Mouse (Mus musculus) heart, embryonic 14.5 days (tissue): ENCODE results near the gene Hmx1. TPM values are rescaled to one million over a fixed set of nuclear protein-coding genes. Genes with fewer than 3 reads are reported as not detected.

Experiments
- ATAC-seq: fragments of 200-750 bp; cut with Nextera tagmentation; 2 replicates; pipeline ENCODE4 v1.8.0; 2017; ENCODE audit warnings: low read depth, moderate TSS enrichment; ENCODE audit not compliant: insufficient number of reproducible peaks, insufficient read depth, low FRiP score
- H3K27ac ChIP-seq, 2 experiments: fragments of 200-500 bp in 1 of 2; fragments of 300-500 bp in 1 of 2; sonication (generic) in 1 of 2; replicated peaks in 1 of 2; 2 replicates each; pipeline ENCODE4 v1.5.1; 2012 to 2014; ENCODE audit warnings: low read depth in 2 of 2, low read length in 2 of 2, control low read depth in 1 of 2, mild to moderate bottlenecking in 1 of 2, mixed read lengths in 1 of 2; ENCODE audit not compliant: control insufficient read depth in 1 of 2, insufficient read depth in 1 of 2
- H3K27me3 ChIP-seq: fragments of 300-500 bp; sonication (generic); 2 replicates; pipeline ENCODE4 v1.6.1; 2014; ENCODE audit warnings: mild to moderate bottlenecking, low read length, control low read depth; ENCODE audit not compliant: control insufficient read depth, insufficient read depth
- H3K36me3 ChIP-seq: fragments of 300-500 bp; sonication (generic); 2 replicates; pipeline ENCODE4 v1.6.1; 2014; ENCODE audit warnings: mild to moderate bottlenecking, control low read depth, low read length, mixed read lengths; ENCODE audit not compliant: control insufficient read depth, insufficient read depth
- H3K4me1 ChIP-seq, 2 experiments: fragments of 200-500 bp in 1 of 2; fragments of 300-500 bp in 1 of 2; sonication (generic) in 1 of 2; 2 replicates each; pipeline ENCODE4 v1.6.1; 2012 to 2014; ENCODE audit warnings: low read length in 2 of 2, control low read depth in 1 of 2, mixed read lengths in 1 of 2; ENCODE audit not compliant: control insufficient read depth in 2 of 2, insufficient read depth in 2 of 2
- H3K4me2 ChIP-seq: fragments of 300-500 bp; sonication (generic); 2 replicates; pipeline ENCODE4 v1.6.1; 2014; ENCODE audit warnings: mild to moderate bottlenecking, low read length
- H3K4me3 ChIP-seq, 2 experiments: fragments of 200-500 bp in 1 of 2; fragments of 300-500 bp in 1 of 2; sonication (generic) in 1 of 2; 2 replicates each; pipeline ENCODE4 v1.5.1; 2012 to 2014; ENCODE audit warnings: low read length in 2 of 2, mild to moderate bottlenecking in 2 of 2, control low read depth in 1 of 2, low read depth in 1 of 2, moderate library complexity in 1 of 2; ENCODE audit not compliant: control insufficient read depth in 1 of 2, insufficient read depth in 1 of 2
- H3K9ac ChIP-seq: fragments of 300-500 bp; sonication (generic); 2 replicates; pipeline ENCODE4 v1.6.1; 2014; ENCODE audit warnings: mild to moderate bottlenecking, low read length
- H3K9me3 ChIP-seq: fragments of 300-500 bp; sonication (generic); 2 replicates; pipeline ENCODE4 v1.6.1; 2016; ENCODE audit warnings: low read length, control low read depth; ENCODE audit not compliant: control insufficient read depth
- WGBS: fragments of 180-500 bp; shearing (Covaris S2); extraction: QIAGEN DNeasy Blood & Tissue Kit; methylation state at CpG from one replicate; pipeline ENCODE4 v1.1.7; 2014; 5-methylcytosine and 5-hydroxymethylcytosine counted together
- polyA plus RNA-seq: library from polyadenylated mRNA; unstranded; fragments of >200 nt; fragmentation: Nextera tagmentation; extraction: Ambion mirVana; gene quantifications from 2 replicates; pipeline ENCODE4 v1.2.1, GENCODE M21; 2014

Gene Hmx1
- polyA plus RNA-seq, 1 experiment from 2014 or later: not detected

DNA sequence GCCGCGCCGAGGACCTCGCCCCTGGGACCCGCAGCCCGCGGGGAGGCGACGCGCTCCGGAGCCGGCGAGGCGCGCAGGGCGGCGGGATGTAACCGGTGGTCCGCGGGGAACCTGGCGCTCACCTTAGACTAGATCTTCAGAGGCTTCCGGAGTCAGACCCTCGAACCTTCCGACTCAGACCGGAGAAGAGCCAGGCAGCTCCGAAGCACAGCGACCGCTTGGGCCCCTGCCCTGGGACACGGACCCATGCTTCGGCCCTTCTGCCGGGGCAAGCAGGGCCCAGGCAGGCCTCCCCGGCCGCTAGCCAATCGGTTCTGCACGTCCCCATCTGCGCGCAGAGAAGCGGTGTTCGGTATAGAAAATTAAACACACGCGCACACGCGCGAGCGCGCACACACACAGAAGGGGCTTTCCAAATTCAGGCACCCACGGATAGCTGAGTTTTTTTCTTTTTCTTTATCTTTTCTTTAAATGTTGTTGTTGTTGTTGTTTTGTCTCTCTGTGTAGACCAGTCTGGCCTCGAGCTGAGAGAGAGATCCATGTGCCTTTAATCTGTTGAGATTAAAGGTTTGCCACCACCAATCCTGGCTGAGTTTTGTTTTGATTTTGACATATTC is 10.9 kb downstream of the Hmx1 start:
- Histone ChIP-seq H3K27ac (no peak overlapping the region), H3K36me3 (no peaks in the 10 kb centered on the region), H3K4me2 (no peak overlapping the region), H3K9me3 (no peaks in the 10 kb centered on the region), H3K4me3 (no peak overlapping the region), H3K27me3 (peaks cover 97% of the 10 kb centered on the region), H3K9ac (no peak overlapping the region), H3K4me1 (peaks cover 2 to 3% of the 10 kb centered on the region in 2 experiments; a peak in 2 of 4 replicates)
- no peak for ATAC-seq
- 1% methylated on average over 48 of the region's 48 CpGs for WGBS

DNA sequence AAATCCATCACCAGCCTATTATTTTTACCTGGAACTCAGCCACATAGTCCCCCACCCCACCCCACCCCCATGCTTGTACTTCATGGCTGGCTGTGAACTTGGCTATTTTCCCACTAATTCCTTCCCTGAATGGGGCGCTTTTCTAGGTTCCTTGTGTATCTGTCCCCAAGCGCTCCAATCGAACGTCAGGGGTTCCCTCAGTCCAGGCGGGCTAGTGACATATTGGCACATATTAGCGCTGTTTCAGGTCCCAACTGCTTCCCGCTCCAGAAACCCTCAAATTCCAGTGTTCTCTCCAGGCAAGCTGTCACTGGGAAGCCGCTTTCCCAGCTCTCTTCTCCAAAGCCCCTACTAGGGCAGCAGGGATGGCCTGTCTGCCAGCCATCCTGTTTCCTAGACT is 12.3 kb downstream of the Hmx1 start:
- H3K9me3 ChIP-seq: no peaks in the 10 kb centered on the region
- H3K4me2 ChIP-seq: no peak overlapping the region
- 2% methylated on average over 8 of the region's 8 CpGs for WGBS
- H3K36me3 ChIP-seq: no peaks in the 10 kb centered on the region
- peaks cover 2 to 3% of the 10 kb centered on the region in 2 experiments; a peak in 2 of 4 replicates for H3K4me1 ChIP-seq
- no peak overlapping the region for H3K27ac ChIP-seq
- ATAC-seq: no peak
- H3K27me3 ChIP-seq: peaks cover 97% of the 10 kb centered on the region
- H3K4me3 ChIP-seq: no peak overlapping the region
- H3K9ac ChIP-seq: no peak overlapping the region

DNA sequence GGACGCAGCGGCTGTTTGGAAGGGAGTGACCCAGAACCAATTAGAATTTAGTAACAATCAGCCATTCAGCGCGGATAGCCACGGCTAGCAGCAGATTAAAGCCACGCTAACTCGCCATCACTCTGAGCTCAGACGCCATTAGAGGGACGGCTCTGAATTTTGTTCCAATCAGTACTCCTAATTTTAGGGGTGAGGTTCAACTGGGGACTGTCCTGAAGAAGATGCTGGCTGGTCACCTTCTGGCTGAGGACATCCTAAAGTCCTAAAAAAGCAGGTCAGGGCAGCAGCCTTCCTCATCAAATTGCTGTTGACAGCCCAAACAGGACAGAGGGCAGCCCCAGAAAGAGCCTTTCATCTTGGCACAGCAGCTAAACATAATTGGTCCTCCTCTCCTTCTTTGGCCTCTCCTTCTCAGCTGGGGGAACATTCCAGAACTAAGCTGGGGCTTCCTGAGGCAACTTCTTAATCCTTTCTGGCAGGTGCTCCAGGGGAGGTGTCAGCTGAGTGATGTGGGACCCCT is 18.6 kb downstream of the Hmx1 start:
- 63% methylated on average over 9 of the region's 9 CpGs for WGBS
- no peak overlapping the region for H3K27ac ChIP-seq
- no peaks in the 10 kb centered on the region for H3K4me1 ChIP-seq
- no peak overlapping the region for H3K4me3 ChIP-seq
- H3K9ac ChIP-seq: no peak overlapping the region
- H3K9me3 ChIP-seq: no peaks in the 10 kb centered on the region
- ATAC-seq: no peak
- no peaks in the 10 kb centered on the region for H3K36me3 ChIP-seq
- H3K27me3 ChIP-seq: peaks cover 90% of the 10 kb centered on the region
- no peak overlapping the region for H3K4me2 ChIP-seq

DNA sequence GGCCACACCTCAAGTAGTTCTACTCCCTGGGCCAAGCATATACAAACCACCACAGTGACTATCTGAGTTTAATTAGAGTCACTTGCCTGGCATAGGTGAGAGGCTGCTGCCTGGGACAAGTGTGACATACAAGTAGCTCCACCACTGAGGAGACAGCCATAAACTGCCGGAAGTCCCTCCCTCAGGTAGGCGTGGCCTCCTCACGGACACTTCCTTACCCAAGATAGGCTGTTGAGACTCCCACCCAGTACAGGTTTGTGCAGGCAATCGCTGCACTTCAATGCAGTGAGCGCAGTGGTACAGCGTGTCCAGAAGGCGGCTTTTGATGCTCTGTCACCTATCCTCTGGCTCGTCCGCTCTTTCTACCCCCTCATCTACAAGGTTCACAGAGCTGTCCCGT is 22.1 kb downstream of the Hmx1 start:
- ATAC-seq: no peak

DNA sequence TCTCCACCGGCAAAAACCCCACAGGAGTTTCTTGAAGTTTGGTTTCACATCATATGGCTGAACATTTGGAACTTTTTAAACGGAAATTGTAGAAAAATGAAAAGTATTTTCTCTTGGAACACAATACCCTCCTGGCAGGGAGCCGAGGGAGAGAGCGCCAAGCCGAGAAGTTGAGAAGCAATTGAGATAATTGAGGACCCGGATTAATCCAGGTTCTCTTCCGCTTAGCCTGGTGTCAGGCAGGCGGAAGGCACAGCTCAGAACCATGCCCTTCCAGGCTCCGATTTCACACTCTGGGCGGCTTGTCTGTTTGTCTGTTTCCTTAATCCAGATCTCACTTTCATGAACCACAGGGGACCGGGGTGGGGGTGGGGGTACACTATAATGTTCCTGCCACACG is 23.9 kb downstream of the Hmx1 start:
- H3K27me3 ChIP-seq: peaks cover 86% of the 10 kb centered on the region
- no peak overlapping the region for H3K4me2 ChIP-seq

More for the DNA sequence above, 22.1 kb downstream of the Hmx1 start:
- H3K9ac ChIP-seq: no peak overlapping the region
- H3K9me3 ChIP-seq: no peaks in the 10 kb centered on the region
- H3K27me3 ChIP-seq: peaks cover 88% of the 10 kb centered on the region
- H3K4me3 ChIP-seq: no peak overlapping the region
- 65% methylated on average over 10 of the region's 10 CpGs for WGBS
- H3K36me3 ChIP-seq: no peaks in the 10 kb centered on the region
- no peak overlapping the region for H3K4me2 ChIP-seq
- no peaks in the 10 kb centered on the region for H3K4me1 ChIP-seq
- no peak overlapping the region for H3K27ac ChIP-seq

DNA sequence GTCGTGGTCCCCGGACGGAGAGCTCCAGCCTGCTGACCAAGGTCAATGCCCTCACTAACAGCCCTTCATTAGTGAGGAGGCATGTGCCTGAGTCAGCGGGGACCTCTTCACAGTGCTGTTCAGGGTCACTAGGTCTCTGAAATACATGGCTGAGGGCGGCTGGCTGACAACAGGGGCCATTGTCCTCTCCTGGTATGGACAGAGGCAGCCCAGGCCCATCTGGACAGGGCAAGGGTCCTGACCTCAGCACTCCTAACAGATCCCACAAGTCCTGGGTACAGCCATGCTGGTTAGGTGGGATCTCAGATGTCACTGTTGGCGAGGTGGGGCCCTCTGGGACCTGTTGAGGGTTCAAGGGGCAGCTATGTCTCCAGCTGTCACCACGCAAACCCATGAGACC is 28.8 kb downstream of the Hmx1 start:
- H3K4me3 ChIP-seq: no peak overlapping the region
- H3K36me3 ChIP-seq: no peaks in the 10 kb centered on the region
- H3K9ac ChIP-seq: no peak overlapping the region
- no peaks in the 10 kb centered on the region for H3K9me3 ChIP-seq
- 64% methylated on average over 7 of the region's 7 CpGs for WGBS
- H3K4me1 ChIP-seq: no peaks in the 10 kb centered on the region
- no peak overlapping the region for H3K27ac ChIP-seq
- ATAC-seq: no peak
- peaks cover 62% of the 10 kb centered on the region for H3K27me3 ChIP-seq
- no peak overlapping the region for H3K4me2 ChIP-seq

More for the DNA sequence above, 23.9 kb downstream of the Hmx1 start:
- Histone ChIP-seq H3K9ac (no peak overlapping the region), H3K4me1 (no peaks in the 10 kb centered on the region), H3K4me3 (no peak overlapping the region), H3K9me3 (no peaks in the 10 kb centered on the region), H3K36me3 (no peaks in the 10 kb centered on the region), H3K27ac (no peak overlapping the region)
- 10% methylated on average over 12 of the region's 12 CpGs for WGBS
- no peak for ATAC-seq

DNA sequence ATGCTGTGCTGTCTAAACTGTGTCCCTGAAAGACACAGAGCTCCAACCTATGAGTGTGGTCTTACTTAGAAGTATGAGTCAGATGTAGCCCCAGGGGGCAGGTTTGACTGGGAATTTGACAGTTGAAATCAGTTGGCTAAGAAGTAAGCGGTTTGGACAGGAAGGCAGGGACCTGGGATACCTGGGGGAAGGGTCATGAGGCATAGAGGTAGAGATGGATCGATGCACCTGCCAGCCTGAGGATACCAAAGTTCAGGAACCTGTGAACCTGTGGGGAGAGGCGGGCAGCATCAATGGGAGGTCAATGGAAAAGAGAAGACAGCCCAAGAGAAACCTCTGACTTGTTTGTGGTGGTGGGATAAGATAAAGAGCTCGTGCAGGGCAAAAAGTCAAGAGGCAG is 32.7 kb downstream of the Hmx1 start:
- Histone ChIP-seq H3K36me3 (no peaks in the 10 kb centered on the region), H3K9ac (no peak overlapping the region), H3K4me2 (no peak overlapping the region), H3K4me3 (no peak overlapping the region), H3K4me1 (no peaks in the 10 kb centered on the region), H3K9me3 (peaks cover 4% of the 10 kb centered on the region; the same call in 1 of the 2 replicates), H3K27ac (no peak overlapping the region), H3K27me3 (peaks cover 26% of the 10 kb centered on the region)
- WGBS: 53% methylated on average over 4 of the region's 4 CpGs
- ATAC-seq: no peak

DNA sequence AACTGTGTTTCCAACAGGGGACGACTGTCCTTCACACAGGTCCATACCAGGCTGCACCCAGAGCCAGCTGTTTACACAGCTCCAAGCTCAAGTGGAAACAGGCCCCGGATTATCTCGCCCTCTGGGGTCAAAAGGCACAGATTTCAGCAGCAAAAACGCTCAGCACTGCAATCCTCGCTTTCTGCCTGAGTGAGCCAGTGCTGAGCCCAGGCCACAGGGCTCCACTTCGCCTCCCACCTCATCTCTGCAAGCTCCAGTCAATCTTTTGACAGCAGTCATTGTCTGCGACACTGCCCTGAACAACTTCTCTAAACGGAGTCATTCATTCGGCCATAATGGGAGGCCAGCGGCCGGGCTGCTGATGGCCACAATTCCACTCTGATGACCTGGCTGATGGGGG is 36.3 kb downstream of the Hmx1 start:
- no peaks in the 10 kb centered on the region for H3K4me1 ChIP-seq
- no peak overlapping the region for H3K4me3 ChIP-seq
- H3K27me3 ChIP-seq: peaks cover 18% of the 10 kb centered on the region; the same call in 1 of the 2 replicates
- no peaks in the 10 kb centered on the region for H3K36me3 ChIP-seq
- ATAC-seq: no peak
- H3K9me3 ChIP-seq: peaks cover 4% of the 10 kb centered on the region; the same call in 1 of the 2 replicates
- no peak overlapping the region for H3K9ac ChIP-seq
- H3K4me2 ChIP-seq: no peak overlapping the region
- 31% methylated on average over 11 of the region's 11 CpGs for WGBS
- no peak overlapping the region for H3K27ac ChIP-seq
